Mouse (Mus musculus): ENCODE data around the gene Gm6460.
"Not testable (repeated sequence)": the region's sequence is repeated elsewhere in the genome, so short reads cannot be mapped to it uniquely, and the experiment has no call there.

Gm6460 gene

GRCm38 (mm10) chr5:11594613-11595012, at the start of gene Gm6460:
Gm6460 (plus strand) TSS chr5:11594913.
- not testable (repeated sequence) for DNase-seq (ENCODE audit: low spot score)
